ENCODE assay signal across 25 mouse cellular contexts in genomic region chr3:9061396-9061795, GRCm38 (mm10).
"Had no signal": no experiment of that assay in that cellular context is flagged by ENCODE, and none has a peak within 500 bp of the region (broad histone marks: within the 10 kb centered on the region; RNA-seq: fewer than 3 reads in every experiment).

No protein-coding gene starts in this region.

- H3K4me1 ChIP-seq: heart, embryonic 12.5 days; hindbrain, embryonic 10.5 days; hindbrain, embryonic 12.5 days; intestine, embryonic 15.5 days; limb, embryonic 12.5 days had no signal

- H3K4me3 ChIP-seq: gastrocnemius, adult 2 months; heart, adult 2 months; heart, embryonic 12.5 days; hindbrain, embryonic 10.5 days; hindbrain, embryonic 12.5 days; intestine, embryonic 15.5 days; layer of hippocampus, adult 2 months; left cerebral cortex, adult 2 months; limb, embryonic 10.5 days; limb, embryonic 12.5 days had no signal

- ATAC-seq: hindbrain, embryonic 16.5 days; inflammation-experienced regulatory T-cells, adult 6 months; intestine, embryonic 15.5 days; intestine, postnatal 0 days had no signal

- H3K27me3 ChIP-seq: heart, embryonic 12.5 days; hindbrain, embryonic 12.5 days; intestine, embryonic 15.5 days; limb, embryonic 12.5 days had no signal

- H3K4me2 ChIP-seq: heart, embryonic 12.5 days; hindbrain, embryonic 12.5 days; hindbrain, embryonic 14.5 days; intestine, embryonic 15.5 days; limb, embryonic 12.5 days; liver, embryonic 11.5 days had no signal

- H3K36me3 ChIP-seq: heart, embryonic 12.5 days; hindbrain, embryonic 10.5 days; hindbrain, embryonic 12.5 days; intestine, embryonic 15.5 days; limb, embryonic 10.5 days; limb, embryonic 12.5 days had no signal

- H3K9me3 ChIP-seq: heart, embryonic 12.5 days; hindbrain, embryonic 10.5 days; hindbrain, embryonic 12.5 days; intestine, embryonic 15.5 days; limb, embryonic 10.5 days; limb, embryonic 12.5 days had no signal

- H3K9ac ChIP-seq: heart, embryonic 12.5 days; hindbrain, embryonic 12.5 days; hindbrain, embryonic 14.5 days; intestine, embryonic 15.5 days; limb, embryonic 12.5 days had no signal

- H3K27ac ChIP-seq: gastrocnemius, adult 2 months; heart, adult 2 months; hindbrain, embryonic 10.5 days; hindbrain, embryonic 12.5 days; hindbrain, embryonic 14.5 days; intestine, embryonic 15.5 days; layer of hippocampus, adult 2 months; left cerebral cortex, adult 2 months; limb, embryonic 10.5 days; limb, embryonic 12.5 days had no signal

- DNase-seq: gastrocnemius, adult 2 months; gastrocnemius, postnatal 10 days; gastrocnemius, postnatal 25 days; heart, adult 2 months; heart, postnatal 14 days; heart, postnatal 36 days; kidney, adult 18-20 months; kidney, adult 8-10 months; kidney, postnatal 10 days; kidney, postnatal 25 days; kidney, postnatal 4 days; liver had no signal
